Mouse (Mus musculus) heart, embryonic 11.5 days (tissue): ENCODE data around the gene Slc22a18. TPM values are rescaled to one million over a fixed set of nuclear protein-coding genes. Genes with fewer than 3 reads are reported as not detected.
A peak's percentile ranks its signal among the peaks of the same experiment; 100 is the strongest.

Experiments
- ATAC-seq: fragments of 200-750 bp; cut with Nextera tagmentation; replicated peaks from 2 replicates; pipeline ENCODE4 v1.8.0; 2017; ENCODE audit warnings: moderate library complexity; ENCODE audit not compliant: insufficient number of reproducible peaks, low FRiP score, low TSS enrichment
- H3K27ac ChIP-seq: fragments of 300-500 bp; sonication (generic); 2 replicates; pipeline ENCODE4 v1.5.1; 2014; ENCODE audit warnings: mild to moderate bottlenecking, low read depth, low read length
- H3K27me3 ChIP-seq: fragments of 300-500 bp; sonication (generic); 2 replicates; pipeline ENCODE4 v1.6.1; 2014; ENCODE audit warnings: mild to moderate bottlenecking, low read length, mixed read lengths; ENCODE audit not compliant: control insufficient read depth, insufficient read depth
- H3K36me3 ChIP-seq: fragments of 300-500 bp; sonication (generic); 2 replicates; pipeline ENCODE4 v1.6.1; 2014; ENCODE audit warnings: mild to moderate bottlenecking, low read length, moderate library complexity, mixed read lengths; ENCODE audit not compliant: control insufficient read depth, insufficient read depth
- H3K4me1 ChIP-seq: fragments of 300-500 bp; sonication (generic); 2 replicates; pipeline ENCODE4 v1.6.1; 2014; ENCODE audit warnings: low read length; ENCODE audit not compliant: control insufficient read depth, insufficient read depth
- H3K4me2 ChIP-seq: fragments of 300-500 bp; sonication (generic); 2 replicates; pipeline ENCODE4 v1.6.1; 2014; ENCODE audit warnings: mild to moderate bottlenecking, moderate library complexity
- H3K4me3 ChIP-seq: fragments of 300-500 bp; sonication (generic); 2 replicates; pipeline ENCODE4 v1.5.1; 2014; ENCODE audit warnings: low read depth, low read length
- H3K9ac ChIP-seq: fragments of 300-500 bp; sonication (generic); 2 replicates; pipeline ENCODE4 v1.6.1; 2014; ENCODE audit warnings: mild to moderate bottlenecking, low read depth, low read length, moderate library complexity
- H3K9me3 ChIP-seq: fragments of 300-500 bp; sonication (generic); replicated peaks from 2 replicates; pipeline ENCODE4 v1.6.1; 2016; ENCODE audit warnings: low read length; ENCODE audit not compliant: control insufficient read depth
- WGBS: fragments of 180-500 bp; shearing (Covaris S2); extraction: QIAGEN DNeasy Blood & Tissue Kit; methylation state at CpG from one replicate; pipeline ENCODE4 v1.1.7; 2014; ENCODE audit not compliant: insufficient replicate concordance; 5-methylcytosine and 5-hydroxymethylcytosine counted together
- polyA plus RNA-seq: library from polyadenylated mRNA; unstranded; fragments of >200 nt; fragmentation: Nextera tagmentation; extraction: Ambion mirVana; gene quantifications from 2 replicates; pipeline ENCODE4 v1.2.1, GENCODE M21; 2014

Gene Slc22a18
- polyA plus RNA-seq, 1 experiment from 2014 or later = 0.87 TPM

DNA sequence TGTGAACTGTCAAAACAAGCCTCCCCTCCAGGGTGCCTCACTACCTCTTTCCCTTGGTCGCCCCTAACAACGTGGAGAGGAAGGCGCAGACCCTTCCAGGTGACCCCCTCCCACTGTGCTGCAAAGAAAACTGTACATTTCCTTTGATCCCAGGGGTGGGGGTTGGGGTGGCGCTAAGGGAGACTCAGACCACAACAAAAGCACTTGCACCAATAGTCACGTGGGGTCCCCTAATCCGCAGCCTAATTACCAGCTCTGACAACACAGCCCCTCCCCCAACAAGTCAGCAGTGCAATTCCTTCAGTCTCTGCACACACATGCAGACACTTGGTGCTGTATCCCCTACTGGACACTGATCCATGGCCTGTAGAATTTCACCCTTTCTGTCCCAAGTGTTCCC lies 5.8 kb upstream of the Slc22a18 start:
- Histone ChIP-seq H3K4me2 (no peak overlapping the region), H3K9ac (no peak overlapping the region), H3K4me1 (peaks cover 19% of the 10 kb centered on the region; the same call in 1 of the 2 replicates), H3K27me3 (peaks cover 9% of the 10 kb centered on the region; the same call in 1 of the 2 replicates), H3K9me3 (no peaks in the 10 kb centered on the region), H3K4me3 (no peak overlapping the region), H3K36me3 (no peaks in the 10 kb centered on the region), H3K27ac (no peak overlapping the region)
- ATAC-seq = no peak
- 19% methylated on average over 6 of the region's 6 CpGs for whole genome bisulfite sequencing

DNA sequence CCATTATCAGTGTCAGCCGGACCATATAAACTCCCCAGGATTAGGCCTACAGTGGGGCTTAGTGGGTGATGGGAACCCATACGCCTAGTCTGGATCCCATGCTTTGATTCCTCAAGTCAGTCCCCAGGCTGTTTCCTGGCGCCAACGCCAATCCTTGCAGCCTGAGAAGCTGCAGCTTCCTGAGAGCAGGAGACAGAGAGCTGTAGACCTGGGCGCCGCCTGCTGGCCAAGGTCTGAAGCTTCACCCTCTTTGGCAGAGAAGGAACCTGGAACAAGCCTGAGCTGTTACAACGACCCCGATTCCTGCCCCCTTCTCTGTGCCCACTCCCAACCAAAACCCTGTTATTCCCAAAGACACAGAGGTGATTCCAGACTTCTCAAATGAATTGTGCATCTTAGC lies 3.6 kb upstream of the Slc22a18 start:
- H3K9ac ChIP-seq = no peak overlapping the region
- 16% methylated on average over 8 of the region's 8 CpGs for WGBS
- ATAC-seq = no peak

DNA sequence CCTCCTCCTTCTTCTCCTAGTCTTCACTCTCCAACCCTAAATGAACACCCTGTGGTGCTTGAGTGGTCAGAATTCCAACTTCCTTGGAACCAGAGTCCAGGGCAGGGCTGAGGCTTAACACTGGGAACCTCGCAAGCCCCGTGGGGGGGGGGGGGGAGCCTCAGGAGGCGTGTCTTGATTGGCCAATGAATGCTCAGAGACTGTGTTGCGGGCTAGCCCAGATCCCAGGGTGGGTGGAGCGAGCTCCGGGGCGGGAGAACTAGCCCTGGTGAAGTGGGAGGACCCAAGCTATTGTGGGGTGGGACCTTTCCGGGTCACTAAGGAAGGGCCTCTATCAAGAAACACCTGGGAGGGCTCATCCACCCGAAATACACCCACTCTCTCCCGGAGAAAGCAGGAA lies 1.3 kb downstream of the Slc22a18 start:
- H3K4me2 ChIP-seq = no peak overlapping the region
- peaks cover under 1% of the 10 kb centered on the region; the same call in 1 of the 2 replicates for H3K4me1 ChIP-seq
- H3K36me3 ChIP-seq = no peaks in the 10 kb centered on the region
- H3K9ac ChIP-seq = no peak overlapping the region
- H3K4me3 ChIP-seq = no peak overlapping the region
- no peak for ATAC-seq
- H3K9me3 ChIP-seq = no peaks in the 10 kb centered on the region
- 23% methylated on average over 9 of the region's 10 CpGs for WGBS
- H3K27ac ChIP-seq = no peak overlapping the region
- peaks cover 9% of the 10 kb centered on the region; the same call in 1 of the 2 replicates for H3K27me3 ChIP-seq

More for the DNA sequence above, 3.6 kb upstream of the Slc22a18 start:
- Histone ChIP-seq H3K4me2 (peak overlapping the region; percentile 3; the same call in 1 of the 2 replicates), H3K9me3 (no peaks in the 10 kb centered on the region), H3K27ac (no peak overlapping the region), H3K4me1 (peaks cover 11% of the 10 kb centered on the region; the same call in 1 of the 2 replicates), H3K4me3 (no peak overlapping the region), H3K36me3 (no peaks in the 10 kb centered on the region), H3K27me3 (peaks cover 3% of the 10 kb centered on the region; the same call in 1 of the 2 replicates)

DNA sequence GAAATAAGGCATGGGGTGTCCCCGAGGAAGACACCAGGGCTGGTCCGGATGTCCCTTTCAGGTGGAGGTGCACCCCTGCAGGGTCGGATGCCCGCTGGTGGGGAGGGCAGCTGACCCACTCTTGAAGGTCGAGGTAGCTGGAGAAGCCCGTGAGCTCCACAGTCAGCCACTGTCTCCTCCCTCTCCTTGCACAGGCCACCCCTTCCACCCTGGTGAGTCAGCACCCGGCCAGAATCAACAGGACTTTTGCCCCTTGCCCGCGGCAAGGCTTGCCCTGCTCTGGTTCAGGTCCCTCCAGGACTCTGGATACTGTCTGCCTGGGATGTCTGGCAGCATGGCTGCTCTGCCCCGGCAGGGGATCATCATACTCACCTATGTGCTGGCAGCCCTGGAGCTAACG lies 2.3 kb downstream of the Slc22a18 start:
- no peaks in the 10 kb centered on the region for H3K9me3 ChIP-seq

DNA sequence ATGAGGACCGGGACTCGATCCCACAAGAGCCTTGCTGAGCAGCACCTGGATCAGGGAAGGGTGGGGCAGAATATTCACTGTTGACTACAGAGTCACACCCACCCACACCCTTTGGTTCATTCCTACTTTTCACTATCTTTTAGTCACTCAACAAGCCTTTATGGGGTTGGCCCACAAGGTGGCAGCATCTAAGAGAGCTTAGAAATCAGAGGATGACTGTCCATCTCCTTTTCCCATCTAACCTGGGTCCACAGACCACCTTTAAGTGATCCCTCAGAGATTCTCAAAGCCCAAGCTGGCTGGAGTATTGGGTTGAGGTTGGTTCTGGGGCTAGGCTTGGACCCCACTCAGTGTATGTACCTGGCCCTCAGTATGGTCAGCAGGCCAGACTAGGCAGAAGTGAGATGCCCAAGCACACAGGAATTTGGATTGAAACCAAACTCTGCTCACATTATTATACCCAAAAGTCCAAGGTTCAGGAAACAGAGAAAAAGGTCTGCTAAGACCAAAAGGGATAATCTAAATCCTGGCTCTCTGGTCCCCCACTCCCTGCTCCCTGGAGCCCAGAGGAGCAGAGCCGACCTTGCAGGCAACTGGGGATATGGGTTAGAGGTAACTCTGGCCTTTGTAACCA lies 3.3 kb downstream of the Slc22a18 start:
- Histone ChIP-seq H3K4me2 (no peak overlapping the region), H3K4me3 (no peak overlapping the region), H3K36me3 (no peaks in the 10 kb centered on the region), H3K9me3 (no peaks in the 10 kb centered on the region), H3K4me1 (no peaks in the 10 kb centered on the region), H3K9ac (no peak overlapping the region), H3K27ac (no peak overlapping the region), H3K27me3 (peaks cover 16% of the 10 kb centered on the region)
- WGBS = 73% methylated on average over 3 of the region's 3 CpGs
- ATAC-seq = no peak

More for the DNA sequence above, 2.3 kb downstream of the Slc22a18 start:
- no peak overlapping the region for H3K27ac ChIP-seq
- no peak overlapping the region for H3K9ac ChIP-seq
- ATAC-seq = no peak
- H3K27me3 ChIP-seq = peaks cover 11% of the 10 kb centered on the region
- H3K36me3 ChIP-seq = no peaks in the 10 kb centered on the region
- H3K4me1 ChIP-seq = no peaks in the 10 kb centered on the region
- H3K4me2 ChIP-seq = no peak overlapping the region
- WGBS = 60% methylated on average over 11 of the region's 11 CpGs
- no peak overlapping the region for H3K4me3 ChIP-seq

DNA sequence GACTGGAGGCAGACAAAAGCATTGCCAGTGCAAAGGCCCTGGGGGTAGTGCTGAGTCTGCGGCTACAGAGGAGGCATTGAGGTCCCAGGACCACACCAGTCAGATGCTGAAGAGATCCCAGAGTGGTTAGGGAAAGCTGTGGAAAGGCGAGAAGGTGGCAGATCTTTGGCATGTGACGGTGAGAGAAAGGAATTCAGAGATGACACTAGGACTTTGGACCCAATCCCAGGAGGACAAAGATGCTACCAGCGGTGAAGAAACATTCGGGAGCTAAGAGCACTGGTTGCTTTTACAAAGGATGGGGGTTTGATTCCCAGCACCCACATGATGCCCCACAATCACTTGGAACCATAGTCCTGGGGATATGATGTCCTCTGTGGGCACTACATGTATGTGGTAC lies 4.3 kb downstream of the Slc22a18 start:
- Histone ChIP-seq H3K36me3 (no peaks in the 10 kb centered on the region), H3K9me3 (no peaks in the 10 kb centered on the region), H3K4me3 (no peak overlapping the region), H3K27ac (no peak overlapping the region), H3K27me3 (peaks cover 18% of the 10 kb centered on the region), H3K4me1 (no peaks in the 10 kb centered on the region), H3K9ac (no peak overlapping the region), H3K4me2 (no peak overlapping the region)
- WGBS = 73% methylated on average over 5 of the region's 5 CpGs
- ATAC-seq = no peak

DNA sequence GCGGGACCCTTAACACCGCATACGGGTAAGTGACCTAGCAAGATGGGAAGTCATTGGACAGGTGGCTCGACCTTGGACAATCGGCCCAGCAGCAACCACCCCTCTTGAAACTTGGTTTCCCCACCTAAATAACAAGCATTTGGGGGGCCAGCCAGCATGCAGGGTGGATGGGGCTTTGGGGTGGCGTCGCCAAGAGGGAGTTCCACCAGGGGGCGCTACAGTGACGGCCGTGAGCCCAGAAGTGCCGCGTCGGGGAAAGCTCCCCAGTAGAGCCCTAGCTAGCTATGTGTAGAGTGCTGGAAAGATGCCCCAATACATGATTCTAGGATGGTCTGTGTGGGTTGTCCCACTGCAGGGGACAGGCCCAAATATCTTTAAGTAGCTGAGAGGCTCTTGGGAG lies 7.0 kb downstream of the Slc22a18 start:
- 21% methylated on average over 13 of the region's 13 CpGs for WGBS
- no peak for ATAC-seq

DNA sequence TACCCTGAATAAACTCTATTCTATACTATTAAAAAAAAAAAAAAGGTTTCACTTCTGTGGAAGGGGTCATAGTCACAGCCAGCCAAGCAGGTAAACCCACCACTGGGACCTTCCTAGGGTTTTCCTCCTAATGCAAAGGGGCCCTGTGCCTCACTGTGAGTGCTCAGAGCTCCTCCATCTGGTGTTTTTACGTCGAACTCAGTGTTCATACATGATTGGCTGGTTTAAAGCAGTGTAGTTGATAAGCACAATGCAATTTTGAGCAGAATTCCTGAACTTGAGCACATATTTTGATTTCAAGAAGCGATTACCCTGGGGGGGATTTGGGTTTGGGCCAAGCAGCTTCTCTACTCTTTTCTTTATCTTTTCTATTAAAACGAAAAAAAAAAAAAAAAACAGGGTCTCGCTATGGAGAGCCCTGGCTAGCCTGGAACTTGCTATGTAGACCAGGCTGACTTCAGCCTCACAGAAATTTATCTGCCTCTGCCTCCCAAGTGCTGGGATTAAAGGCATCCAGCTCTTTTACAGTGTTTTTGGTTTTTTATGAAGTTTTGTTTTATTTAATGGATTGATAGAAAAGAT lies 8.4 kb downstream of the Slc22a18 start:
- Histone ChIP-seq H3K4me2 (no peak overlapping the region), H3K27ac (no peak overlapping the region), H3K4me3 (no peak overlapping the region), H3K4me1 (no peaks in the 10 kb centered on the region), H3K27me3 (peaks cover 23% of the 10 kb centered on the region), H3K36me3 (no peaks in the 10 kb centered on the region), H3K9me3 (no peaks in the 10 kb centered on the region), H3K9ac (no peak overlapping the region)
- WGBS = 37% methylated on average over 5 of the region's 5 CpGs
- ATAC-seq = no peak

More for the DNA sequence above, 7.0 kb downstream of the Slc22a18 start:
- no peak overlapping the region for H3K9ac ChIP-seq
- no peak overlapping the region for H3K27ac ChIP-seq
- no peaks in the 10 kb centered on the region for H3K4me1 ChIP-seq
- no peaks in the 10 kb centered on the region for H3K36me3 ChIP-seq
- H3K9me3 ChIP-seq = no peaks in the 10 kb centered on the region
- peaks cover 23% of the 10 kb centered on the region for H3K27me3 ChIP-seq
- no peak overlapping the region for H3K4me2 ChIP-seq
- no peak overlapping the region for H3K4me3 ChIP-seq

DNA sequence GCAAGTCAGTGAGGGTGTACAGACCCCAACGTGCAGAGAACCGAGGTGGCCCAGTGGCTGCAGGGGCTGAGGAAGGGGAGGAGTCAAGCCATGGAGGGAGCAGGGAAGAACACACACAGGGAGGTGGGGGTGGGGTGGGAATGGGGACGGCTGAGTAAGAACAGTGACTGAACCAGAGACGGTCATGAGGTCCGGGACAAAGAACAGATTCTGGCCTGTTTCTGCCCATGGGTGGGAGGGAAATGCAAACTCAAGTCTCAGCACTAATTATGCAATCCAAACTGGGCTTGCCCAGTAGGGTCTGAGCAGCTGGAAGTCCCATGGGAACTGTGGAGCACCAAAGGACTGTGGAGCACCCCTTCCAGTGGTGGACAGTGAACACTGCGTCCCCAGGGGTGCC lies 9.0 kb downstream of the Slc22a18 start:
- no peaks in the 10 kb centered on the region for H3K36me3 ChIP-seq
- H3K9me3 ChIP-seq = no peaks in the 10 kb centered on the region
- no peak overlapping the region for H3K4me2 ChIP-seq
- no peak overlapping the region for H3K4me3 ChIP-seq
- H3K27me3 ChIP-seq = peaks cover 20% of the 10 kb centered on the region
- 15% methylated on average over 6 of the region's 6 CpGs for WGBS
- no peak overlapping the region for H3K27ac ChIP-seq
- ATAC-seq = no peak
- H3K9ac ChIP-seq = no peak overlapping the region
- H3K4me1 ChIP-seq = no peaks in the 10 kb centered on the region
